Mouse (Mus musculus) frontal cortex, postnatal 14 days (tissue): ENCODE data around the gene E130308A19Rik.

Experiments used
- DNase-seq, 2 experiments: peaks; one replicate each; pipeline ENCODE4 v3.0.0; 2022; ENCODE audit warnings: low spot score in 2 of 2

The E130308A19Rik gene

GRCm38 (mm10) chr4:59639163-59639562 is 13.2 kb downstream of the E130308A19Rik start:
- no peak for DNase-seq

GRCm38 (mm10) chr4:59640720-59641119 is 14.7 kb downstream of the E130308A19Rik start:
- no peak for DNase-seq

GRCm38 (mm10) chr4:59642039-59642438 is 16.0 kb downstream of the E130308A19Rik start:
- no peak for DNase-seq

GRCm38 (mm10) chr4:59642657-59643056 is 16.6 kb downstream of the E130308A19Rik start:
- no peak for DNase-seq

GRCm38 (mm10) chr4:59644431-59644830 is 18.4 kb downstream of the E130308A19Rik start:
- no peak for DNase-seq

GRCm38 (mm10) chr4:59644992-59645391 is 19.0 kb downstream of the E130308A19Rik start:
- no peak for DNase-seq

- no peak for DNase-seq
These were observed 19.6 kb downstream of the E130308A19Rik start for GRCm38 (mm10) chr4:59645610-59646009.

GRCm38 (mm10) chr4:59646020-59646696 is 20.1 kb downstream of the E130308A19Rik start:
- no peak for DNase-seq

GRCm38 (mm10) chr4:59649119-59649518 is 23.1 kb downstream of the E130308A19Rik start:
- no peak for DNase-seq

- DNase-seq: no peak
These were observed 26.2 kb downstream of the E130308A19Rik start for GRCm38 (mm10) chr4:59652166-59652681.

- DNase-seq: no peak
These were observed 30.1 kb downstream of the E130308A19Rik start for GRCm38 (mm10) chr4:59656061-59656642.

- no peak for DNase-seq
These were observed 36.2 kb downstream of the E130308A19Rik start for GRCm38 (mm10) chr4:59662163-59662562.

- DNase-seq: no peak
These were observed 37.4 kb downstream of the E130308A19Rik start for GRCm38 (mm10) chr4:59663451-59663850.

GRCm38 (mm10) chr4:59666550-59667317 is 40.7 kb downstream of the E130308A19Rik start:
- DNase-seq: no peak

GRCm38 (mm10) chr4:59668050-59668449 is 42.0 kb downstream of the E130308A19Rik start:
- no peak for DNase-seq

GRCm38 (mm10) chr4:59669131-59669530 is 43.1 kb downstream of the E130308A19Rik start:
- DNase-seq: no peak

- DNase-seq: no peak
These were observed 44.0 kb downstream of the E130308A19Rik start for GRCm38 (mm10) chr4:59670015-59670414.

GRCm38 (mm10) chr4:59673423-59674117 is 47.6 kb downstream of the E130308A19Rik start:
- no peak for DNase-seq

GRCm38 (mm10) chr4:59674929-59675679 is 49.1 kb downstream of the E130308A19Rik start:
- no peak for DNase-seq

- no peak for DNase-seq
These were observed 49.7 kb downstream of the E130308A19Rik start for GRCm38 (mm10) chr4:59675699-59676098.

GRCm38 (mm10) chr4:59681383-59681782 is 55.4 kb downstream of the E130308A19Rik start:
- no peak for DNase-seq
